Mouse (Mus musculus) intestine, embryonic 14.5 days (tissue): Measurements from ENCODE around the gene Git2. TPM values are rescaled to one million over a fixed set of nuclear protein-coding genes. Genes with fewer than 3 reads are reported as not detected.

Experiments used
- ATAC-seq: fragments of 200-750 bp; cut with Nextera tagmentation; replicated peaks from 2 replicates; pipeline ENCODE4 v1.8.0; 2017; ENCODE audit warnings: low read depth, moderate number of reproducible peaks, moderate TSS enrichment, moderate library complexity; ENCODE audit not compliant: low FRiP score, low TSS enrichment
- DNase-seq: peaks from one replicate; pipeline ENCODE4 v3.0.0-alpha.2; 2018; ENCODE audit warnings: low spot score
- H3K27ac ChIP-seq: fragments of 300-500 bp; sonication (generic); 2 replicates; pipeline ENCODE4 v1.5.1; 2014; ENCODE audit warnings: low read depth, mild to moderate bottlenecking, control low read depth
- H3K27me3 ChIP-seq: fragments of 300-500 bp; sonication (generic); replicated peaks from 2 replicates; pipeline ENCODE4 v1.6.1; 2014; ENCODE audit warnings: low read length, control low read depth; ENCODE audit not compliant: control insufficient read depth, insufficient read depth
- H3K36me3 ChIP-seq: fragments of 300-500 bp; sonication (generic); 2 replicates; pipeline ENCODE4 v1.6.1; 2014; ENCODE audit warnings: low read length, control low read depth; ENCODE audit not compliant: control insufficient read depth, insufficient read depth
- H3K4me1 ChIP-seq: fragments of 300-500 bp; sonication (generic); replicated peaks from 2 replicates; pipeline ENCODE4 v1.6.1; 2014; ENCODE audit warnings: low read length, control low read depth, mixed read lengths; ENCODE audit not compliant: control insufficient read depth, insufficient read depth
- H3K4me2 ChIP-seq: fragments of 300-500 bp; sonication (generic); 2 replicates; pipeline ENCODE4 v1.6.1; 2014; ENCODE audit warnings: low read length
- H3K4me3 ChIP-seq: fragments of 300-500 bp; sonication (generic); 2 replicates; pipeline ENCODE4 v1.5.1; 2014; ENCODE audit warnings: low read depth, low read length, control low read depth, mixed read lengths
- H3K9ac ChIP-seq: fragments of 300-500 bp; sonication (generic); 2 replicates; pipeline ENCODE4 v1.6.1; 2014; ENCODE audit warnings: mild to moderate bottlenecking, low read length
- H3K9me3 ChIP-seq: fragments of 300-500 bp; sonication (generic); 2 replicates; pipeline ENCODE4 v1.6.1; 2016; ENCODE audit warnings: low read length, control low read depth; ENCODE audit not compliant: control insufficient read depth
- WGBS: fragments of 180-500 bp; shearing (Covaris S2); extraction: QIAGEN DNeasy Blood & Tissue Kit; methylation state at CpG from one replicate; pipeline ENCODE4 v1.1.7; 2014; 5-methylcytosine and 5-hydroxymethylcytosine counted together
- polyA plus RNA-seq: library from polyadenylated mRNA; unstranded; fragments of >200 nt; fragmentation: Nextera tagmentation; extraction: Ambion mirVana; gene quantifications from 2 replicates; pipeline ENCODE4 v1.2.1, GENCODE M21; 2014

Gene Git2
- polyA plus RNA-seq, 1 experiment from 2014 or later: 35.6 TPM

- DNase-seq (no peak), ATAC-seq (no peak)
- Histone ChIP-seq H3K27me3 (no peaks in the 10 kb centered on the region), H3K36me3 (peaks cover 80% of the 10 kb centered on the region), H3K9ac (no peak overlapping the region), H3K27ac (no peak overlapping the region), H3K9me3 (no peaks in the 10 kb centered on the region), H3K4me3 (no peak overlapping the region), H3K4me1 (0 out of 2 replicates have a peak, but pooled peaks cover 2% of the 10 kb centered on the region), H3K4me2 (no peak overlapping the region)
- 93% methylated on average over 13 of the region's 13 CpGs for WGBS
These were observed 29.0 kb upstream of the Git2 start for GRCm38 (mm10) chr5:114804335-114804734.

DNA sequence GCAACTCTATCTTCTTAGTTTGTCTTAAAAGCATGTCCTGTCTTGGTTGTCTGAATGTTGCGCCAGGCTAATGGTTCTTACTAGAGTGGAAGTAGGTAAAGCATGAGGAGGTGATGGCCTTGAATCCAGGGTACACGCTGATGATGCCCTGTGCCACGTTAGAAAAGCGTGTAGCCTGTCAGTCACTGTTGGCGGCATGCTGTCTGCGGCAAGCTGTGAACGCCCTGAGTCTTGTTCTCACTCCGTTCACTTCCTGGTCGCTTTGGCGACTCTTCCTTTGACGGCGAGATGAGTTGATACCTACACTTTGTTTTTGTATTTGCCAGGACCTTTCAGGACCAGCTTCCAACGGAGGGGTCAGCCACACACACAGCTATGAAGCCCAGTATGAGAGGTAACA, 27.9 kb upstream of the Git2 start:
- no peaks in the 10 kb centered on the region for H3K9me3 ChIP-seq
- H3K27ac ChIP-seq: no peak overlapping the region
- no peak overlapping the region for H3K4me2 ChIP-seq
- 88% methylated on average over 13 of the region's 13 CpGs for WGBS
- ATAC-seq: no peak
- no peak overlapping the region for H3K9ac ChIP-seq
- H3K4me3 ChIP-seq: no peak overlapping the region
- 0 out of 2 replicates have a peak, but pooled peaks cover 2% of the 10 kb centered on the region for H3K4me1 ChIP-seq
- no peaks in the 10 kb centered on the region for H3K27me3 ChIP-seq
- H3K36me3 ChIP-seq: peaks cover 80% of the 10 kb centered on the region
- no peak for DNase-seq

DNA sequence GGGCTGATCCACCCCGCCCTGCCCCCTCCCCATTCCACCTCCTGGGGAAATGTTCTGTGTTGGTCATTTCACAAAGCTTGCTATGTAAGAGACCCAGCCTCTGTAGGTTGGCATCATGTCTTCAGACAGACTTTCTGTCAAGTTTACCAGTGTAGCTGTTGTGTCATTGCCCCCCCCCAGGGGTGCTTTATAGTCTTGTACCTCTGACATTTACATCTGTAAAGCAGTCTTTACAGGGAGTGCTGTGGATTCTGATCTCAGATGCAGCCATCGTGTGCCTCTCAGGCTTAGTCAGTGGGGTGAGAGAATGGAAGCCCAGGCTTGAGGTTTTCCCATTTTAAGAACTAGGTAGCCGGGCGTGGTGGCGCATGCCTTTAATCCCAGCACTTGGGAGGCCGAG, 26.5 kb upstream of the Git2 start:
- H3K4me3 ChIP-seq: no peak overlapping the region
- no peak overlapping the region for H3K4me2 ChIP-seq
- no peaks in the 10 kb centered on the region for H3K27me3 ChIP-seq
- DNase-seq (no peak), ATAC-seq (no peak)
- no peaks in the 10 kb centered on the region for H3K9me3 ChIP-seq
- 92% methylated on average over 6 of the region's 6 CpGs for WGBS
- no peak overlapping the region for H3K27ac ChIP-seq
- H3K9ac ChIP-seq: no peak overlapping the region
- H3K4me1 ChIP-seq: peaks cover 4% of the 10 kb centered on the region; the same call in 1 of the 2 replicates
- peaks cover 71% of the 10 kb centered on the region for H3K36me3 ChIP-seq

GRCm38 (mm10) chr5:114801049-114801448, 25.7 kb upstream of the Git2 start:
- no peaks in the 10 kb centered on the region for H3K9me3 ChIP-seq
- DNase-seq (no peak), ATAC-seq (no peak)
- H3K4me1 ChIP-seq: peaks cover 12% of the 10 kb centered on the region; the same call in 1 of the 2 replicates
- 16% methylated on average over 8 of the region's 8 CpGs for WGBS
- no peak overlapping the region for H3K27ac ChIP-seq
- no peak overlapping the region for H3K4me3 ChIP-seq
- H3K27me3 ChIP-seq: no peaks in the 10 kb centered on the region
- H3K9ac ChIP-seq: no peak overlapping the region
- no peak overlapping the region for H3K4me2 ChIP-seq
- peaks cover 71% of the 10 kb centered on the region for H3K36me3 ChIP-seq

- H3K4me1 ChIP-seq: peaks cover 17% of the 10 kb centered on the region; the same call in 1 of the 2 replicates
- no peak overlapping the region for H3K4me3 ChIP-seq
- H3K36me3 ChIP-seq: peaks cover 64% of the 10 kb centered on the region
- no peak for DNase-seq
- ATAC-seq: no peak
- no peak overlapping the region for H3K4me2 ChIP-seq
- no peak overlapping the region for H3K27ac ChIP-seq
- no peak overlapping the region for H3K9ac ChIP-seq
- 76% methylated on average over 11 of the region's 11 CpGs for WGBS
- H3K27me3 ChIP-seq: no peaks in the 10 kb centered on the region
- no peaks in the 10 kb centered on the region for H3K9me3 ChIP-seq
These were observed 24.5 kb upstream of the Git2 start for GRCm38 (mm10) chr5:114799848-114800247.

GRCm38 (mm10) chr5:114797253-114797652, 21.9 kb upstream of the Git2 start:
- H3K4me3 ChIP-seq: no peak overlapping the region
- no peaks in the 10 kb centered on the region for H3K9me3 ChIP-seq
- H3K27me3 ChIP-seq: no peaks in the 10 kb centered on the region
- H3K4me2 ChIP-seq: peak overlapping the region; percentile 61; the same call in 1 of the 2 replicates
- H3K9ac ChIP-seq: no peak overlapping the region
- DNase-seq (no peak), ATAC-seq (no peak)
- H3K4me1 ChIP-seq: peaks cover 17% of the 10 kb centered on the region; the same call in 1 of the 2 replicates
- no peak overlapping the region for H3K27ac ChIP-seq
- 80% methylated on average over 8 of the region's 8 CpGs for WGBS
- peaks cover 50% of the 10 kb centered on the region for H3K36me3 ChIP-seq

DNA sequence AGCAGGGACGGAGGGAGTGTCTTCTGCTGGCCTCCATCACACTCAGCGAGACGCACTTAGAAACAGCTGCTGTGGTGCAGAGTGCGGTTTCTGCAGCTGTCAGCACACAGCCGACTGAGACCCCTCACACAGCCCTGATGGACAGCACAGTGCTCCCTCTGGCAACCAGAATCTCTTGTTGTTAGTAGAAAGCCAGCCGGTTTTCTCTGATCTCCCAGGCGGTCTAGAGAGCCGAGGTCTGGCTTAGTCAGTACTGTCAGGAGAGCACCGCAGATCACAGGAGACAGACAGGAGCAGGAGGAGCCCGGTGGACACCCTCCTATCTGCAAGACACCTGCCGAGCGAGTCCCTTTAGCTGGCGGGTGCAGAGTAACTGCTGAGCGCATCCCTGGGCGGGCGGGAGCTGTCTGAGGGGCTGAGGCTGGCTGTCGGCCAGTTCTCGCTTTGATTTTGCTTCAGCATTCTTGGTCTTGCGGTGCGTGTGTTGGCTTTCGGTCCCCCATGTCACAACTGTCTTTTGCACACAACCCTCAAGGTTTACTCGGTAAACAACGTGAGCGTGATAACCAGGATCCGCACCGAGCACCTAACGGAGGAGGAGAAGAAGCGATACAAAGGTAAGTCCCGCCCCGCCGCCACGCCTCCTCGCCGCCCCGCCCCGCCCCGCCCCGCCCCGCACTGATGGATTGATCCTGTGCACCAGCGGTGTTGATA, 21.1 kb upstream of the Git2 start:
- ATAC-seq: 0 out of 2 replicates have a peak, but pooled peaks have one; percentile 48
- Histone ChIP-seq H3K36me3 (peaks cover 50% of the 10 kb centered on the region), H3K27ac (no peak overlapping the region), H3K4me2 (peak overlapping the region; percentile 61), H3K9ac (no peak overlapping the region), H3K4me3 (peak overlapping the region; percentile 21), H3K27me3 (no peaks in the 10 kb centered on the region), H3K9me3 (no peaks in the 10 kb centered on the region), H3K4me1 (peaks cover 17% of the 10 kb centered on the region; the same call in 1 of the 2 replicates)
- peak; percentile 72 for DNase-seq
- 5% methylated on average over 40 of the region's 40 CpGs for WGBS

GRCm38 (mm10) chr5:114795653-114796052, 20.3 kb upstream of the Git2 start:
- ATAC-seq (no peak), DNase-seq (no peak)
- H3K9ac ChIP-seq: no peak overlapping the region
- no peak overlapping the region for H3K4me2 ChIP-seq
- H3K27ac ChIP-seq: no peak overlapping the region
- H3K27me3 ChIP-seq: no peaks in the 10 kb centered on the region
- H3K4me1 ChIP-seq: peaks cover 15% of the 10 kb centered on the region; the same call in 1 of the 2 replicates
- no peak overlapping the region for H3K4me3 ChIP-seq
- H3K9me3 ChIP-seq: no peaks in the 10 kb centered on the region
- peaks cover 52% of the 10 kb centered on the region for H3K36me3 ChIP-seq
- 74% methylated on average over 9 of the region's 9 CpGs for WGBS

GRCm38 (mm10) chr5:114795231-114795630, 19.9 kb upstream of the Git2 start:
- Histone ChIP-seq H3K4me3 (no peak overlapping the region), H3K27ac (no peak overlapping the region), H3K9ac (no peak overlapping the region), H3K27me3 (no peaks in the 10 kb centered on the region), H3K9me3 (no peaks in the 10 kb centered on the region), H3K4me1 (peaks cover 15% of the 10 kb centered on the region; the same call in 1 of the 2 replicates), H3K4me2 (no peak overlapping the region), H3K36me3 (peaks cover 48% of the 10 kb centered on the region)
- no peak for ATAC-seq
- no peak for DNase-seq
- WGBS: 51% methylated on average over 9 of the region's 9 CpGs
